Mouse (Mus musculus) right cerebral cortex, adult 2 months (tissue): ENCODE measurements around the gene Ing4.

ENCODE experiments used
- DNase-seq, 2 experiments: peaks; one replicate each; pipeline ENCODE4 v3.0.0; 2021 to 2022; ENCODE audit warnings: low spot score in 2 of 2

The Ing4 gene

GRCm38 (mm10) chr6:125090341-125091085, 51.0 kb downstream of the Ing4 start:
- no peak for DNase-seq

- no peak for DNase-seq
These were observed 52.8 kb downstream of the Ing4 start for GRCm38 (mm10) chr6:125092372-125092771.

GRCm38 (mm10) chr6:125094843-125095242, 55.3 kb downstream of the Ing4 start:
- DNase-seq = no peak

GRCm38 (mm10) chr6:125095391-125096278, 56.1 kb downstream of the Ing4 start, which contains the start of gene Chd4:
Gene Chd4 (plus strand): TSS chr6:125095981.
- peak; percentile 93 to 96 for DNase-seq

- DNase-seq = no peak
These were observed 56.7 kb downstream of the Ing4 start for GRCm38 (mm10) chr6:125096279-125096596.

GRCm38 (mm10) chr6:125096597-125097345, 57.2 kb downstream of the Ing4 start:
- DNase-seq = peak in 1 of 2 experiments; percentile 53

GRCm38 (mm10) chr6:125097346-125097689, 57.8 kb downstream of the Ing4 start:
- DNase-seq = peak in 1 of 2 experiments; percentile 38

- no peak for DNase-seq
These were observed 58.4 kb downstream of the Ing4 start for GRCm38 (mm10) chr6:125097951-125098350.

- no peak for DNase-seq
These were observed 59.0 kb downstream of the Ing4 start for GRCm38 (mm10) chr6:125098513-125098912.
